Mouse (Mus musculus) gastrocnemius, adult 18-20 months (tissue): ENCODE measurements around the gene Pipox. TPM values are rescaled to one million over a fixed set of nuclear protein-coding genes. Genes with fewer than 3 reads are reported as not detected.

Source experiments
- DNase-seq: peaks from one replicate; pipeline ENCODE4 v3.0.0; 2021; ENCODE audit warnings: low spot score
- long read RNA-seq, 2 experiments: library from polyadenylated mRNA; stranded (forward); transcript quantifications; one replicate each; pipeline ENCODE4 v2.0.0; 2021
- total RNA-seq, 2 experiments: library from RNA; stranded (reverse); gene quantifications; 2 replicates each; pipeline ENCODE4 v1.2.3; 2021

The Pipox gene
- total RNA-seq, result not detected
- long read RNA-seq, experiment 1, result 0 reads
- long read RNA-seq, experiment 2, result 0 reads

DNA sequence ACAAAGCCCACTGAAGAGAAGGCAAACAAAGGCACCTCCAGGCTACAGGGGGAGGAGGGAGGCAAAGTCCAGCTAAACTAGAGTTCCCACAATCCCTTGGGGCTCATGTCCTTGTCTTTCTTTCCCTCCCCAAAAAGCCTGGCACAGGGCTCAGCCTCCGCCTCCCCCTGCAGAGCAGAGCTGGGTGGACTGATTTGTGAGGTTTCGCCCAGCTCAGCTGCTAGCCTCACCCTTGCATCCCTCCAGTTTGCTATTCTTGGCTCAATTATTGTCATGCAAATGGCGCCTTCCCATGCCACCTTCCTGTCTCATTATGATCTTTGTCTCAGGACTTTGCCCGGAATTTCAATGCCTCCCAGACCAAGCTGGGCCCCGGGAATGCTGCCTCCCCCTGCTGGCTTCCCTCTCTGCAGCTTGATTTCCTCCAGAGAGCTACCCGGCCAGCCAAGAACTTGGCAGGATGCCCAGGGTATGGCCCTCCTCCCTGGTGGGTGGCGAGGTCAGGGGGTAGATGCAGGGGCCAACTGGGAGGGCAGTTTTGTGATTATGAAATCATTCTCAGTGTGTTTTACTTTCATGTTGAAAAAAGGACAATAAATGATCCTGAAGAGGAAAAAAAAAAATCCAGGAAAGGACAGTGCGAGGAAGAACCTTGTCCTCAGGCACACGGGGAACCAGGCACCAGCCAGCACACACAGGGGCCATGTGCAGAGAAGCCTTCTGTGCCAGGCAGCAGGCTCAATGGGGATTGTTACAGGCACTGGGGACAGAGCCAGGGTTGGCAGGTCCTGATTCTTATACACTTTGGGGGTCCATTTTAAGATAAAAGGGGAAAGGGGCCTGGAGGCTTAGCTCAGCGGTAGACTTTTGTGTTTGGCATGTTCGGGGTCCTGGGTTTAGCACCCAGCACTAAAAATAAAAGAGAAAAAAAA is at the start of gene Pipox:
Gene Pipox, minus strand, starts transcription at position 310 of the 932 bp plus-strand sequence.
- DNase-seq, result peak; percentile 69

DNA sequence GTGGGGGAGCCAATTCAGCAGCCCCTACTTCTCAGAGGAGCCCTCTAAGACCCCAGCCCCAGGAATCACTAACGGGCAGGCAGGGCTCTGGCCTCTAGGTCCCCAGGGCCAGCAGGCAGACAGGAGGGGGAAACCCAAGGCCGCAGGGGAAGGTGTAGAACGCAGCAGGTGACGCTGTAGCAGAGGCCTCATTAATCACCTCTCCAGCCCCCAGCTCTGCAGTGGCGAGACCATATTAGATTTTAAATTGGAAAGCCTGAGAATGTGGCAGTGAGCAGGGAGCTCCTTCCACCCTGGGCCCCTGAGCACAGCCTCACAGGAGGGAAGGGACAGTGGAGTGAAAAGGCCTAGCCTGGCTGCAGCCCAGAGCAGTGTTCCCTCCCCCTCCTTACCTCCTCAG is 48.3 kb upstream of the Pipox start:
- no peak for DNase-seq

DNA sequence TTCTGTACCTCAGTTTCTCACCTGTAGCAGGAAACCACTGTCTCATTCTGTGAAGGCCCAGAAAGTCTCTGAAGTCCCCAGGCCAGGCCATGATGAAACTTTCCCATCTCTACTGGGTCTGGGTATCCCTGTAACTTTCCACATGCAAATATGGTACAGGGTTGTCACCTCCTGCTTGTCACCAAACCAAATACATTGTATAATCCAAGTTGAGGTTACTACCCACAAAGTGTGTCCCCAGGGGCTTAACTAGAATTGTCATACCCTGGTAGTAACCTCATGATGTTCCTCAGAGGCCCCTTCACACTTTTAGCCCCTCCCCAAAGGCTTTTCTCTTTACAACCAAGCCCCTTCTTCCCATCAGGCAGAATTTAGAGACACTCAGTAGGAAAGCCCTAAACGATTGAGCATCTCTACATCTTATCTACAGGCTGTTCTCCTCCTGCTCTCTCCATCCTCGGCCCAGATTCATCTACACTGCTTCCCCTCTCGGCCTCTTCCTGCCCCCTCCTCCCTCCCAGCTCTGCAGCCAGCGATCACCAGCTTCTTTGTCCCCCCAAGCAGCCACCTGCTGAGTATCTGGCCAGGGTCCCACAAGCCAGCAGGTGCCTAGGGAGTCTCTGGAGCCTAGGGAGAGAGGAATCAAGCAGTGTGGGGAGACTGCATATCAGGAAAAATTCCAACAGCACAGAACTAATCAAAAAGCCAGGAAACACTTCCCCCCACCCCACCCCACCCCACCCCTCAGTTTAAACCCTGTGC is 43.9 kb upstream of the Pipox start:
- no peak for DNase-seq

DNA sequence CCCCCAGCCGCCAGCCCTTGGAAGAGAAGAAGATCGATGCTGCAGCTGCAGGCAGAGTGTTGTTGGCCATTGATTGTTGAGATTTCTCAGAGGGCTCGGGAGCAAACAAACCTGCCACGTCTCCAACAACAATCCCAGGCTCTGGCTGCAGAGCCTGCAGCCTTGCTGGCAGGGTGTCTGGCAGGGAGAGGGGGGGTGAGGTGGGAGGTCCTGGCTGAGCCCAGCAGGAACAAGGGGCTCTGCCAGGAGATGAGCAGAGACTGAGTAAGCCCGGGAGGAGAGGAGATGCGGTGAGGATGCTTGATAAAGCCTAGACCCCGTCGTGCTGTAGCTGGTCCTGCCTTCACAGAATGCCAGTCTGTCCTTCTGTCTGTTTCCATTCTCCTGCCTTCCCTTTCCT is 43.0 kb upstream of the Pipox start:
- DNase-seq, result no peak

DNA sequence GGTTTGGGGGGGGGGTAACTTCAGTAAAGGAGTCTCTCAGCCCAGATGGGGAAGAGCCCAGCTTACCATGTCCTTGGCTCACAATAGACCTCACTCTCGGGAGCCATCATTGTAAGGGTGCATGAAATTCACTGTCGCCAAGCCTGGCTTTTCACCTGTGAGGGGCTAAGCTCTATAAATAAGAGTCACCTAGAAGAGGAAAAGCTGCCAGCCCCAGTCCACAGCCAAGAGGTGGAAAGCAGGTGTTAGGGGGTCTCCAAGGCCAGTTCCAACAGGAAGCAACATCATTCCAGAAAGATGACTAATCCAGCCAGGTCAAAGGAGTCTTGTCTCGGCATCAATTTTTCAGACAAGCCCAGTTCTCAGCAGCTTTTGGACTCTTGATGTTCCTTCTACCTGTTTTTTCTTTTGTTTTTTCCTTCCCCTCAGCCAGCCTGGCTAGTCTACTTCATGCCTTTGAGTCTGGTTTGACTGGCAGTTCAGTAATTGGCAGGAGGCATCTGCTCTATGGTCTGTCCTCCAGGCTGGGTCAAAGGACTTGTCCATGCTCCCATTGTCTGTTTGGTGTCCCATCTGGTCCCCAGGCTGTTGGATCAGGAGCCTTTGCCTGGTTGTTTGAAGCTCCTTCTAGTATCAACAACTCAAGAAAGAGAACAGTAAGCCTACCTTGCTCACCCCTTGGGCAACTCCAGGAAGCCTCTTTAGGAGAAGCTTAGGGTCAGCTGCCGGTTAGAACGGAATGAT is 40.8 kb upstream of the Pipox start:
- DNase-seq, result no peak

DNA sequence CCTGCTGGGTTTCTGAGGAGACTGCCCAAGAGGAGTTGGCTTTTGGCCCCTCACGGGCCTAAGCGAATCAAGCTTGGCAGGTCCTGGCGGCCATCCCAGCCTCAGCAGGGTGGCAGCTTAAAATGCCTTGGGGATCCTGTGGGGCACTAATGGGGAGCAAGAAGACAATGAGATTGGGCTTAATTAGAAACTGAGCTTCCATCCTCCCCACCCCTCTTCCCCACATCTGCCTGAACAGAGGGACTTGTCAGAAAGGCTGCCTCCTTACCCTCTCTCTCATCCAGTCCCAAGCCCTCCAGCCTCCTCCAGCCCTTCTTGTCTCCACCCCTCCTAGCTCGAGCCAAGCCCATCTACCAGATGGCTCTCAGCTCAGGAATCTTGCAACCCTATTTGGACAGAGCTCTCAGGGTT is 40.2 kb upstream of the Pipox start:
- no peak for DNase-seq

DNA sequence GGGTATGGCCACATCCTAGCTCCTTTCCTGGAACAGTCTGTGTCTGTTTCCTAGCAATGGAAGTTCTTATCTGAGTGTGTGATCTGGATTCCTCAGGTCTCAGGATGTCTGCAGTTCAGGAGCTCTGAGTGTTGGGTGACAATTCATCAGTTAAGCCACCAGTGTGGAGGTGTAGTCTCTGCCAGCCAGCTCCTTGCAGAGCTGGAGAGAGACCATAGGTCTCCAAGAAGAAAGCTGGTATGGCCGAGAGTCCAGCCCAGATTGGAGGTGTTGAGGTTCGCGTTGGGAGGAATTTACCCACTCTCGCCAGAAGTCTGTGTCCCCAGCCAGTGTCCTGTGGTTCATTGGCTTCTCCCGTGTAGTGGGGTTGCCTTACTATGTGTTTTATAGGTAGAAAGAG is 38.7 kb upstream of the Pipox start:
- no peak for DNase-seq

DNA sequence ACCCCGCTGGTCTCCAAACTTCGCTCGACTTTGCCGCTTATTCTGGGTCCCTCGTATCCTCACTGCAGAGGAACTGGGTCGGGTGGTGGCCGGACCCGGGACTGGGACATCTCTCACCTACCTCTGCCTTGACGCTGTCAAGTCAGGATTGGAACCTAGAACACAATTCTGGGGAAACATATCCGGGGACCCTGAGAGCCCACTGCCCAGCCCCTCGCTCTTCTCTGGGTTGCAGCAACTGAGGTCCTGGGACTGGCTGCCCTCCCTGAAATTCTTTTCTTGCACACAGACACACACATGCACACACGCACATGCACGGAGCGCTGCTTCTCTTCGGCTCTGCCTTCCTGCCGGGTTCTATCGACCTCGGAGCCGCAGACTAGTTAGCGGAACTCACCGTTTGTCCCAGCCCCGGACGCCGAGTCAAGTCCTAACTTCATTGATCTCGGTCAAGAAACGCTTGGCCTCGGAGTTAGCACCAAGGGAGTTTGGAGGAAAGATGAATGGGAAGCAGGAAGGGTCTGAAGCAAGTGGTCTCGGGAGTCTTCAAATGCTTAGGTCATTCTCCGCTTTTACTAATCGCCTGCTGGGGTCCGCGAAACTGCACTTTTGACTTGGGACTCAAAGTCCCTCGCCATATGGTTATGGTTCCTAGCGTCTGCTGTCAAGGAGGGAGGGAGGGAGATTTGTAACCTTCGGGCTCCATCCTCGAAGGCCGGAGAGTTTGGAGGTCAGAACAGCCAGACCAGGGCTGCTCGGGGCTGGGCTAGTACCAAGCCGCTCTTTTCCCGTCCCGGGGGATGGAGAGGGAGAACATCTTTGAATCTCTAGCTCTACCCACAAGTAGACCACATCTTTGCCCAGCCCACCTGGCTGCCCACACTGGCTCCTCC is 37.9 kb upstream of the Pipox start:
- DNase-seq, result no peak

DNA sequence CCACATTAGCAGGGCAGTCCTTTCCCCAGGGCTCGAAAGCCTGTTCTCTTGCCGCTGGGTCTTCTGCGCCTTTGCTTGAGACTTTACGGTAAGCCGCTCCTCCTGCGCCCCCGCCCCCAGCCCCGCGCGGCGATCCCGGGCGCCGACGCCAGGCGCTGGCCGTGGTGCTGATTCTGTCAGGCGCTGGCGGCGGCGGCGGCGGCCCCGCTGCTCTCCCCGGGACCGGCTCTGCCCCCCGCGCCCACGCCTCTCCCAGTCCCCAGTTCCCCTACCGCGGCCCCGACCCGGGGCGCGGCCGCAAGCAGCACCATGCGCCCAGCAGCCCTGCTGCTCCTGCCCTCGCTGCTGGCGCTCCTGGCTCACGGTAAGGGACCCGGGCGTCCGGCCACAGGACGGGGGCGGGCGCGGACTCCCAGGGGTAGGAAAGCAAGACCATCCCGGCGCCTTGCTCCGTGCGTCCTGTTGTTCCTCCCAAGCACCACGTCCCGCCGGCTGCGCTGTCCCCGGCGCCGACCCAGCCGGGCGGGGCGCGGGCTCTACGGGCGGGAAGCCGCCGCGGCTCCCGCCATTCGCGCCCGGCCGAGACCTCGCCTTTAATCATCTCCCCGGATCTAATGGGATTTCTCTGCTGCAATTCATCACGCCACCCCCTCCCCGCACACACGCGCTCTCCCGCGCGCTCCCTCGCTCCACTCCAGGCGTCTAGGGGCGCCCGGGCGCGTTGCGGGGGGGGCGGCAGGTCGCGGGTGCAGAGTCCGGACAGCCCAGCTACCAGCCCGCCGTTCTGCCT is 37.0 kb upstream of the Pipox start, which contains the start of gene Sez6:
Gene Sez6, plus strand, starts transcription at position 50 of the 790 bp plus-strand sequence.
- DNase-seq, result peak; percentile 50

DNA sequence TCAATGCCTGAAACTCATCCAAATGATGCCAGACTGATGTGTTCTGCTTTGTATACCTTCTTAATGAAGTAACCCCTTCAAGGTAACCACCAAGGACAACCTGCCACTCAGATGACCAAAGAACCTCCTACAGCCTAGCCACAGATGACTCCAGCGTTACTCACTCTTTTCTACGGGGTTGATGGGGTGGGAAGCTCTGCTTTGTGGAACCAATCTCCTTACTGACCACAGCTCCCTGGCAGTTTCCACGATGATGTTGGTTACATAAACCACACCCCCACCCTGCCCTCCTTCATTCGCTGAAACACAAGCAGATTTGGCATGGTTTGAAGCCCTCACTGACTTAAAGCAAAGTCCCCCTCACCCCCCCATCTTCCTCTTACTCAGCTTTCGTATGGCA is 33.9 kb upstream of the Pipox start:
- DNase-seq, result no peak

DNA sequence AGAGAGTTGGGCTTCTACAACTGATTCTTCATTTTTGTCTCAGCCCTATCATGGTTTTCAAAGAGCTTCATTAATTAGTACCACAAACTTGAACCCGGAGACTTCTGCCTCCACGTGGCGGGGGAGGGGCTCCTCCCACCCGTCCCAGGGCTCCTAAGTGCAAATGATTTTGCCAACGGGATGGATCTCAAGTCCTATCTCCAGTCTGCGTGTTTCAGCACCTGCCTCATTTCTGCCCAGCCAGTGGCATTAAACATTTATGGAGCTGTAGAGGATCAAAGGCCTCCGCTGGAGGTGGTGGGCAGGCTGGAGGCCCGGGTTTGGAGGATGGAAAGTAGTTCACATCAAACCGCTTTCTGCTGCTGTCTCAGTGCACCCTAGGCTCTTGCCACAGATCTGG is 32.8 kb upstream of the Pipox start:
- no peak for DNase-seq

DNA sequence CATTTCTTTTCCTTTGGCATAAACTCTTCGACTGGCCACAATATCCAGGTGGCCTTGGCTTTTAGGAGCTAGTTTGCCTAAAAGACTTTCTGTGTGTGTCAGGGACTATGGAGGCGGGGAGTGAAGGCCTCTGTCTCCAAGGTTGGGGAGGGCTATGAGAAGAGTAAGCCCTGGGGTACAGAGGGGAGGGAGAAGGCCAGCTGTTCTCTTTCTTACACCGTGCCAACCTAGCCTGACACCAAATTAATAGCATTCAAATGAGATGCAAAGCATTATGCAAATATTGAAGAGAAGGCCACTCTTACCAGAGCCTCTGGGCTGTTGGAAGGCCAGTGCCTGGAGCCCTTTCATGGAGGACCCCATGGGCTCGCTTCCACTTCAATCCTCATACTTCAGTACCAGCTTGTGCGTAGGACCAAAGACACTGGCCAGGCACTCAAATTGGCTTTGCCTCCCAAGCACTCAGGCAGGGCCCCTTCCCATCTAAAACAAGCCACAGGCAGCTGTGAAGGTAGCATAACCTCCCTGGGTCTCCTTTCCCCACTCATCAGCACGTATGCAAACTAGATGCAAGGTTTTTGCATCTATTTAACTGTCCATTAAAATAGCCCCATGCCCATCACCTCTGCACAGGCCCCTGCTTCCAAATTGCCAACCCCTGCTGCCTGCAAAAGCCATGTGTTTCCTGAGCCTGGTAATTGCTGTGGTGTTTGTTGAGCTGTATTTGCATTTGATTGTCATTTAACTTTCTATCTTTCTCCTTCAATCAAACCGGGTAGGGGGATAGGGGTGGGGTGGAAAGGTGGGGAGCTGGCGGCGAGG is 32.2 kb upstream of the Pipox start:
- no peak for DNase-seq

DNA sequence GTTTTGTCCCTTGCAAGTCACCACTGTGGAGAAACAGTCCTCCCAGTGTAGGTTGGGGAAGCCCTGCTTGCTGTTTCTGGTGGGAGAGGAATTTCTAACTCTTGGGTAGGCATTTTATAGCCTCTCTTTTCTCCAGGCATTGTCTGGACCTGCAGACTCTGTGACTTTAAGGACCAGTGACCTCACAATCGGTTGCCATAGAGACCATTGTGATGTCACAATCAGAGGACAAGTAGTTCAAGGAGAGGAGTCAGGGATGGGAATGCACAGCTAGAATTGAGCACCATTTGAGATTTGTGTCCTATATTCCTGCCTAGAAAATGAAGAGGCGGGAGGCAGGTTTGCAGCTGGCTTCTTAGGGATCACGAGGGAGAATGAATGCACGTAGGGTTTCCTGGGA is 29.4 kb upstream of the Pipox start:
- DNase-seq, result no peak

DNA sequence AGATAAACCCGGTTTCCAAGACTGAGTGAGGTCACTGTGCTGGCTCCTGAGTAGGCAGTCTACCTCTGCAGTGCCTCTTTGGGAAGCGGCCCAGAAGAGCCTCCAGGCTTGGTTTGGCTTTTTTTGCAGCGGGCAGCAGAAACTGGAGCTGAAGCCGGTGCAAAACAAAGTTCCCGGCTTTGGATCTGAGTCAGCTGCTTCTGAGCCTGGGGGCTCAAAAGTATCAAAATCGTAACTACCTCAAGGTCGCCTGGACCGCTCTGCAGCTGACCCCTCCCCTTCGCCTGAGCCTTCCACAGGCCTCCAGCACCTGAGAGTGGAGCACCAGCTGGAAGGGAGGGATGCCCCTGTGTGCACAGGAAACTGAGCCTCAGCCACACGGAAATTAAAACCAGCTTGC is 23.3 kb upstream of the Pipox start:
- DNase-seq, result peak; percentile 22

DNA sequence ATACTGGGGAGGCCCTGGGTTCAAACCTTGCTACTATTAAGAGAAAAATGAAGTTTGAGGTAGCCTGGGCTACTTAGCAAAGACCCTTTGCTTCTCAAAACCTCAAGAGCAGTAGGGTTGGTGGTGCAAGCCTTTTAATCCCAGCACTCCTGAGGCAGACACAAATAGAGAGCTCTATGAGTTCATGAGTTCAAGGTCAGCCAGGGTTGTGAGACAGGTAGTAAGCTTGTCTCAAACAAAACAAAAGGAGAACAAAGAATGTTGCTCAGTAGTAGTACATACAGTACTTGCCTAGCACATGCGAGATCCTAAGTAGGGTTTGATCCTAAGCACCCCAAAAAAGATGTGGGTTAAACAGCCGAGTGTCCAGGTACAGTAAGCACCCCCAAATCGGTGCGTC is 22.8 kb upstream of the Pipox start:
- DNase-seq, result no peak

DNA sequence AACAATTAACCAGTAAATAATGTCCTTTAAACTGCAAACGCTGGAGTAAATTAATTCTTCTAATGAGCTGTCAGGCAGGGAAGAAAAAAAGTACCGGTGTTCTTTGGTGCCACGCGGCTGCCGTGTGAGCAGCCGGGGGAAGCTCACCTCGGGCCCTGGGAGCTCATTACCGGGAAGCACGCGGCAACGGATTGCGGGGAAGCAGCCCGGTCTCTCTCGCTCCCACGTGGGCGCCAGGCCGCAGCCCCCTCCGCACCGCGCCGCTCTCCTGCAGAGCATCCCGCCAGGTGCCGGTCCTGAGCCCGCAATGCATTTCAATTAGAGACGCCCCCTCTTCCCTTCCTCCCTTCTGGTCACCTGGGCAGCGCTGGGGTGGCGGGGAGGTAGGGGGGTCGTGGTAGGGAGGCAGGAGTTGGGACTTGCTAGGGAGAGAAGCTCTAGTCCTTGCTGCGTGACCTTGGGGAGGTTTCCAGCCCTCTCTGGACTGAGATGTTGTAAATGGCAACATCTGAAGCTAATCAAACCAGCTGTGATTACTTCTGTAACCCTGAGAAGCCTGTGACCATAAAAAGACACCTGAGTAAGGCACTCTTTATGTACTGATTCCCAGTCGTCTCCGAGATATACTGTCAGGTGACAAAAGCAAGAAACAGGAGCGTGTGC is 20.8 kb upstream of the Pipox start:
- no peak for DNase-seq

DNA sequence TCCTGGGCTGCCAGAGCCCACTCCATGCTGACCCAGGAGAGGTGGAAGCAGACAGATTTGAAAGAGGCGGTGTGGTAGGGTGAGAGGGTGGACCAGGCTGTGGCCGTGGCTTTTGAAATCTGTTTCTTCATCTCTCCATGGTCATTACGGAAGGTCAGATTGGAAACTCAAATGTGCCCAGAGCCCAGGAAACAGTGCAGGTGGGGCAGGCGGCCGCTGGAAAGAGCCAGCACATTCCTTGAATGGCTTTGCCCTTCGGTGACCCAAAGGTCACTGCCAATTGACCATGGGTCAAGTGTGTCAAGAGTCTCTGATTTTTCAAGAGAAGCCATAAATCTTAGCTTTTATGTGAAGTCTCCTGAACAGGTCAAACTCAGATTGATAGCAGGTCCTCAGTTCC is 19.6 kb upstream of the Pipox start:
- no peak for DNase-seq

DNA sequence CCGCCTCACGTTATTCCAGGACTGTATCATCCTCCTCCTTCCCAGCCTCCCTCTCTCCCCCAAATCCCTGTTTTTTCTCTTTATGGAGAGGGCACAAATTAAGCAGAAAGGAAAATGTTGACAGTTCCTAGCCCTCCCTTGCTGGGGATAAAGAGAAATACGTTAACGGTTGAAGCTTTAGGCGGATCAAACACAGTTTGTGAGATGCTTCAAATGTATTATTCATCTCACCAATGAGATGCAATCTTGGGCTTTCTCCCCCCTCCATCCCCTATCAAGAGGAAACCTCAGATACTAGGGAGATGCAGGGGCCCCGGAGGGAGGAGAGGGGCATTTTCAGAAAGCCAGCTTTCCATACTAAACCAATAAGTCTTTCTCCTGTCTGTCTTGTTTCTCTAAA is 15.9 kb upstream of the Pipox start:
- no peak for DNase-seq

DNA sequence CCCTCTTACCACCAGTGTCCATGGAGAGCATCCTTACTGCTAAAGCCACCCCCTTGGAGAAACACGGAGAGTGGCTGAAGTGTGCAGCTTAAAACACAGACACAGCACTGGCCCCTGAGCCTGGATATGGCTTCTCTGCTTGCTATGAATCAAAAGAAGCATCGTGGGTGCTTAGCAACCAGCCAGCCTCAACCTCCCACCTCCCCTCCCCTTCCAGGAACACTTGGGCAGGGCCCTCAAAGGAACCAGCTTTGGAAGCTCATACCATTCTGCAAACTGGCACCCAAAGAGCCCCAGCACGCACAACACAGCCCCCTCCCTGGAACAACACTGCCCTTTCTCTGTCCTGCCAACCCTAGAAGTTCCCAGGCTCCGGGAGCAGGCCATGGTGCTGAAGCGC is 15.5 kb upstream of the Pipox start:
- DNase-seq, result no peak
